Mouse (Mus musculus): ENCODE data around the gene Irx5. TPM values are rescaled to one million over a fixed set of nuclear protein-coding genes. Genes with fewer than 3 reads are reported as not detected.

Gene Irx5
- 1.7 TPM for polyA plus RNA-seq (2014; fragmentation: Illumina TruSeq; extraction: RNeasy Lipid Tissue Mini Kit (QIAGEN cat#74804); ENCODE audit: low read depth, low replicate concordance)

DNA sequence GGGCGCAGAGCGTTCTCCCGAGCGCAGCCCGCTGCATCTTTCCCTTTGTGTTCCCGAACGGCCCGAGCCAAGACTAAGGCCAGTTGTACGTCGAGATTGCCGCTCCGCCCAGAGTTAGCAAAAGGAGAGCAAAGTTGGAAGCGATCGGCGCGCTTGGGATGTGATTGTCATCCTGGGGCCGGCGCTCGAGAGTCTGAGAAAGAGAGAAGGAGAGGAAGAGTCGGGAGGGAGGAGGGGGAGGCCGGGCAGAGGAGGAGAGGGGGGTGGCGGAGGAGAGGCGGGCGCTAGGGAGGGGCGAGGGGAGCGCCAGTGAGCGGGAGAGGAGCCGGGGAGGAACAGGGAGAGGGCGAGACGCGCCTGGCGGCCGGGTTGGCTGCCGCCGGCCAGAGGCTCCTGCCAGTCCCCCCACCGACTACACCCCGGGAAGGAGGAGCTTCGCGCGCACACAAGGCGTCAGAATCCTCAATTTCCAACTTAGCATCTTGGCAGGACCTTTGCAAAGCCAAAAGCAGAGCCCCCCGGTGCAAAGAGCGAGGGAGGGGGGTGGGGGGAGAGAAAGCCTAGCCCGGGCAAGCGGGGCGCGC lies at the start of gene Irx5:
Gene Irx5, plus strand, starts transcription at position 228 of the 584 bp plus-strand sequence.

